Mouse (Mus musculus) neural tube, embryonic 15.5 days (tissue): ENCODE data around the gene Pdss1. TPM values are rescaled to one million over a fixed set of nuclear protein-coding genes. Genes with fewer than 3 reads are reported as not detected.
"Not testable (repeated sequence)": the region's sequence is repeated elsewhere in the genome, so short reads cannot be mapped to it uniquely, and the experiment has no call there.

ENCODE experiments used
- ATAC-seq: fragments of 200-750 bp; cut with Nextera tagmentation; 2 replicates; pipeline ENCODE4 v1.8.0; 2017; ENCODE audit warnings: mild to moderate bottlenecking, moderate TSS enrichment, moderate library complexity; ENCODE audit not compliant: low FRiP score
- H3K27ac ChIP-seq: fragments of 300-500 bp; sonication (generic); replicated peaks from 2 replicates; pipeline ENCODE4 v1.5.1; 2015; ENCODE audit warnings: mild to moderate bottlenecking, inconsistent platforms
- H3K27me3 ChIP-seq: fragments of 300-500 bp; sonication (generic); replicated peaks from 2 replicates; pipeline ENCODE4 v1.6.1; 2015; ENCODE audit warnings: inconsistent platforms
- H3K36me3 ChIP-seq: fragments of 300-500 bp; sonication (generic); 2 replicates; pipeline ENCODE4 v1.6.1; 2015; ENCODE audit warnings: inconsistent platforms
- H3K4me1 ChIP-seq: fragments of 300-500 bp; sonication (generic); 2 replicates; pipeline ENCODE4 v1.6.1; 2015; ENCODE audit warnings: inconsistent platforms
- H3K4me2 ChIP-seq: fragments of 300-500 bp; sonication (generic); 2 replicates; pipeline ENCODE4 v1.6.1; 2015; ENCODE audit warnings: inconsistent platforms, mild to moderate bottlenecking, moderate library complexity
- H3K4me3 ChIP-seq: fragments of 300-500 bp; sonication (generic); replicated peaks from 2 replicates; pipeline ENCODE4 v1.5.1; 2015; ENCODE audit warnings: mild to moderate bottlenecking, inconsistent platforms
- H3K9ac ChIP-seq: fragments of 300-500 bp; sonication (generic); replicated peaks from 2 replicates; pipeline ENCODE4 v1.6.1; 2015; ENCODE audit warnings: mild to moderate bottlenecking, inconsistent platforms
- H3K9me3 ChIP-seq: fragments of 300-500 bp; sonication (generic); replicated peaks from 2 replicates; pipeline ENCODE4 v1.6.1; 2016; ENCODE audit warnings: inconsistent platforms
- WGBS: fragments of 180-500 bp; shearing (Covaris S2); methylation state at CpG from one replicate; pipeline ENCODE4 v1.1.7; 2015; ENCODE audit warnings: mixed read lengths; 5-methylcytosine and 5-hydroxymethylcytosine counted together
- polyA plus RNA-seq: library from polyadenylated mRNA; unstranded; fragments of >200 nt; fragmentation: Nextera tagmentation; extraction: Ambion mirVana; gene quantifications from 2 replicates; pipeline ENCODE4 v1.2.1, GENCODE M21; 2015

Gene Pdss1
- polyA plus RNA-seq, 1 experiment from 2014 or later: 25.6 TPM

GRCm38 (mm10) chr2:22894932-22895281 is 415 bp upstream of the Pdss1 start:
- 19% methylated on average over 9 of the region's 9 CpGs for WGBS
- Histone ChIP-seq H3K27me3 (no peaks in the 10 kb centered on the region), H3K36me3 (no peaks in the 10 kb centered on the region), H3K4me1 (peaks cover 16% of the 10 kb centered on the region), H3K9me3 (no peaks in the 10 kb centered on the region), H3K27ac (peak overlapping the region; percentile 85), H3K4me3 (peak overlapping the region; percentile 80), H3K4me2 (peak overlapping the region; percentile 80), H3K9ac (peak overlapping the region; percentile 80)
- no peak; the same call in 1 of the 2 replicates for ATAC-seq

GRCm38 (mm10) chr2:22903947-22904346 is 8.6 kb downstream of the Pdss1 start:
- Histone ChIP-seq H3K9ac (no peak overlapping the region), H3K4me3 (no peak overlapping the region), H3K4me1 (no peaks in the 10 kb centered on the region), H3K27me3 (no peaks in the 10 kb centered on the region), H3K9me3 (no peaks in the 10 kb centered on the region), H3K4me2 (no peak overlapping the region), H3K27ac (no peak overlapping the region), H3K36me3 (peaks cover 45% of the 10 kb centered on the region)
- WGBS: 89% methylated on average over 3 of the region's 3 CpGs
- ATAC-seq: no peak

GRCm38 (mm10) chr2:22914421-22914820 is 19.1 kb downstream of the Pdss1 start:
- H3K27me3 ChIP-seq: no peaks in the 10 kb centered on the region
- H3K4me1 ChIP-seq: no peaks in the 10 kb centered on the region
- H3K4me2 ChIP-seq: no peak overlapping the region
- ATAC-seq: no peak
- H3K9ac ChIP-seq: no peak overlapping the region
- H3K4me3 ChIP-seq: no peak overlapping the region
- 92% methylated on average over 3 of the region's 3 CpGs for WGBS
- no peak overlapping the region for H3K27ac ChIP-seq
- peaks cover 42% of the 10 kb centered on the region for H3K36me3 ChIP-seq
- no peaks in the 10 kb centered on the region for H3K9me3 ChIP-seq

GRCm38 (mm10) chr2:22918651-22919050 is 23.3 kb downstream of the Pdss1 start:
- no peak overlapping the region for H3K4me2 ChIP-seq
- H3K36me3 ChIP-seq: peaks cover 37% of the 10 kb centered on the region
- no peaks in the 10 kb centered on the region for H3K4me1 ChIP-seq
- H3K4me3 ChIP-seq: no peak overlapping the region
- 95% methylated on average over 2 of the region's 2 CpGs for WGBS
- no peaks in the 10 kb centered on the region for H3K27me3 ChIP-seq
- H3K9ac ChIP-seq: no peak overlapping the region
- H3K27ac ChIP-seq: no peak overlapping the region
- H3K9me3 ChIP-seq: no peaks in the 10 kb centered on the region
- no peak for ATAC-seq

GRCm38 (mm10) chr2:22925911-22926310 is 30.6 kb downstream of the Pdss1 start:
- H3K4me3 ChIP-seq, ATAC-seq, H3K4me1 ChIP-seq, H3K27ac ChIP-seq, H3K4me2 ChIP-seq, H3K9ac ChIP-seq, H3K27me3 ChIP-seq, H3K9me3 ChIP-seq: not testable (repeated sequence)
- WGBS: 97% methylated on average over 3 of the region's 3 CpGs
- peaks cover 27% of the 10 kb centered on the region; the same call in 1 of the 2 replicates for H3K36me3 ChIP-seq

- Histone ChIP-seq H3K4me3 (no peak overlapping the region), H3K9me3 (no peaks in the 10 kb centered on the region), H3K36me3 (peaks cover 20% of the 10 kb centered on the region; the same call in 1 of the 2 replicates), H3K4me2 (no peak overlapping the region), H3K27ac (no peak overlapping the region), H3K9ac (no peak overlapping the region), H3K27me3 (no peaks in the 10 kb centered on the region), H3K4me1 (no peaks in the 10 kb centered on the region)
- ATAC-seq: no peak
- WGBS: 84% methylated on average over 2 of the region's 2 CpGs
Observed at GRCm38 (mm10) chr2:22928259-22928658, 32.9 kb downstream of the Pdss1 start.

GRCm38 (mm10) chr2:22933556-22933955 is 38.2 kb downstream of the Pdss1 start:
- Histone ChIP-seq H3K9me3 (no peaks in the 10 kb centered on the region), H3K4me2 (no peak overlapping the region), H3K27me3 (no peaks in the 10 kb centered on the region), H3K36me3 (peaks cover 22% of the 10 kb centered on the region; the same call in 1 of the 2 replicates), H3K27ac (no peak overlapping the region), H3K9ac (no peak overlapping the region), H3K4me3 (no peak overlapping the region), H3K4me1 (no peaks in the 10 kb centered on the region)
- WGBS: 88% methylated on average over 1 of the region's 1 CpGs
- no peak for ATAC-seq

GRCm38 (mm10) chr2:22949956-22950355 is 54.6 kb downstream of the Pdss1 start:
- Histone ChIP-seq H3K36me3 (no peaks in the 10 kb centered on the region), H3K9me3 (no peaks in the 10 kb centered on the region), H3K27ac (no peak overlapping the region), H3K9ac (no peak overlapping the region), H3K4me1 (no peaks in the 10 kb centered on the region), H3K27me3 (no peaks in the 10 kb centered on the region), H3K4me2 (no peak overlapping the region), H3K4me3 (no peak overlapping the region)
- no peak for ATAC-seq
- WGBS: 63% methylated on average over 4 of the region's 4 CpGs

- H3K9ac ChIP-seq: no peak overlapping the region
- no peaks in the 10 kb centered on the region for H3K36me3 ChIP-seq
- no peaks in the 10 kb centered on the region for H3K9me3 ChIP-seq
- H3K4me2 ChIP-seq: no peak overlapping the region
- ATAC-seq: no peak
- H3K27ac ChIP-seq: no peak overlapping the region
- WGBS: 86% methylated on average over 4 of the region's 4 CpGs
- H3K4me1 ChIP-seq: no peaks in the 10 kb centered on the region
- no peak overlapping the region for H3K4me3 ChIP-seq
- H3K27me3 ChIP-seq: no peaks in the 10 kb centered on the region
Observed at GRCm38 (mm10) chr2:22954278-22954677, 59.0 kb downstream of the Pdss1 start.

GRCm38 (mm10) chr2:22955914-22956313 is 60.6 kb downstream of the Pdss1 start:
- Histone ChIP-seq H3K4me3 (no peak overlapping the region), H3K27me3 (no peaks in the 10 kb centered on the region), H3K4me2 (no peak overlapping the region), H3K9ac (no peak overlapping the region), H3K27ac (no peak overlapping the region), H3K9me3 (no peaks in the 10 kb centered on the region), H3K4me1 (no peaks in the 10 kb centered on the region), H3K36me3 (no peaks in the 10 kb centered on the region)
- 92% methylated on average over 5 of the region's 5 CpGs for WGBS
- no peak for ATAC-seq

GRCm38 (mm10) chr2:22957415-22957814 is 62.1 kb downstream of the Pdss1 start:
- 43% methylated on average over 1 of the region's 1 CpGs for WGBS

GRCm38 (mm10) chr2:22961681-22962080 is 66.4 kb downstream of the Pdss1 start:
- no peak overlapping the region for H3K9ac ChIP-seq
- ATAC-seq: no peak
- WGBS: 98% methylated on average over 2 of the region's 2 CpGs
- no peaks in the 10 kb centered on the region for H3K36me3 ChIP-seq
- H3K27ac ChIP-seq: no peak overlapping the region
- H3K4me1 ChIP-seq: no peaks in the 10 kb centered on the region
- H3K9me3 ChIP-seq: no peaks in the 10 kb centered on the region
- H3K4me2 ChIP-seq: no peak overlapping the region
- no peak overlapping the region for H3K4me3 ChIP-seq
- H3K27me3 ChIP-seq: no peaks in the 10 kb centered on the region

More at GRCm38 (mm10) chr2:22957415-22957814, 62.1 kb downstream of the Pdss1 start:
- Histone ChIP-seq H3K36me3 (no peaks in the 10 kb centered on the region), H3K4me3 (no peak overlapping the region), H3K4me1 (no peaks in the 10 kb centered on the region), H3K4me2 (no peak overlapping the region), H3K27me3 (no peaks in the 10 kb centered on the region), H3K9me3 (no peaks in the 10 kb centered on the region), H3K9ac (no peak overlapping the region), H3K27ac (no peak overlapping the region)
- no peak for ATAC-seq

- Histone ChIP-seq H3K9ac (no peak overlapping the region), H3K4me3 (no peak overlapping the region), H3K4me2 (no peak overlapping the region), H3K27ac (no peak overlapping the region), H3K9me3 (no peaks in the 10 kb centered on the region), H3K4me1 (no peaks in the 10 kb centered on the region), H3K36me3 (no peaks in the 10 kb centered on the region), H3K27me3 (no peaks in the 10 kb centered on the region)
- WGBS: 93% methylated on average over 8 of the region's 8 CpGs
- ATAC-seq: no peak
Observed at GRCm38 (mm10) chr2:22962242-22962641, 66.9 kb downstream of the Pdss1 start.
